Mouse (Mus musculus) embryonic facial prominence, embryonic 15.5 days (tissue): ENCODE measurements around the gene Mlh3. TPM values are rescaled to one million over a fixed set of nuclear protein-coding genes. Genes with fewer than 3 reads are reported as not detected.

Experiments used
- ATAC-seq: fragments of 200-750 bp; cut with Nextera tagmentation; 2 replicates; pipeline ENCODE4 v1.8.0; 2017; ENCODE audit warnings: low read depth, moderate TSS enrichment; ENCODE audit not compliant: insufficient number of reproducible peaks, low FRiP score, low TSS enrichment
- H3K27ac ChIP-seq: fragments of 300-500 bp; sonication (generic); replicated peaks from 2 replicates; pipeline ENCODE4 v1.5.1; 2015; ENCODE audit warnings: mild to moderate bottlenecking, inconsistent platforms
- H3K27me3 ChIP-seq: fragments of 300-500 bp; sonication (generic); 2 replicates; pipeline ENCODE4 v1.6.1; 2015; ENCODE audit warnings: inconsistent platforms
- H3K36me3 ChIP-seq: fragments of 300-500 bp; sonication (generic); 2 replicates; pipeline ENCODE4 v1.6.1; 2015; ENCODE audit warnings: mild to moderate bottlenecking, inconsistent platforms
- H3K4me1 ChIP-seq: fragments of 300-500 bp; sonication (generic); 2 replicates; pipeline ENCODE4 v1.6.1; 2015; ENCODE audit warnings: inconsistent platforms
- H3K4me2 ChIP-seq: fragments of 300-500 bp; sonication (generic); replicated peaks from 2 replicates; pipeline ENCODE4 v1.6.1; 2015; ENCODE audit warnings: mild to moderate bottlenecking, inconsistent platforms
- H3K4me3 ChIP-seq: fragments of 300-500 bp; sonication (generic); replicated peaks from 2 replicates; pipeline ENCODE4 v1.5.1; 2015; ENCODE audit warnings: mild to moderate bottlenecking, inconsistent platforms
- H3K9ac ChIP-seq: fragments of 300-500 bp; sonication (generic); 2 replicates; pipeline ENCODE4 v1.6.1; 2015; ENCODE audit warnings: inconsistent platforms
- H3K9me3 ChIP-seq: fragments of 300-500 bp; sonication (generic); replicated peaks from 2 replicates; pipeline ENCODE4 v1.6.1; 2016; ENCODE audit warnings: inconsistent platforms
- WGBS: fragments of 180-500 bp; shearing (Covaris S2); methylation state at CpG from one replicate; pipeline ENCODE4 v1.1.7; 2015; 5-methylcytosine and 5-hydroxymethylcytosine counted together
- polyA plus RNA-seq: library from polyadenylated mRNA; unstranded; fragments of >200 nt; fragmentation: Nextera tagmentation; extraction: Ambion mirVana; gene quantifications from 2 replicates; pipeline ENCODE4 v1.2.1, GENCODE M21; 2015

Mlh3 gene
- polyA plus RNA-seq, 1 experiment from 2014 or later = 8.4 TPM

GRCm38 (mm10) chr12:85280845-85281651, 10.6 kb upstream of the Mlh3 start:
- no peak overlapping the region for H3K9ac ChIP-seq
- H3K36me3 ChIP-seq = no peaks in the 10 kb centered on the region
- H3K4me1 ChIP-seq = peaks cover 6% of the 10 kb centered on the region
- ATAC-seq = no peak
- no peaks in the 10 kb centered on the region for H3K27me3 ChIP-seq
- 55% methylated on average over 12 of the region's 12 CpGs for WGBS
- no peak overlapping the region for H3K27ac ChIP-seq
- no peaks in the 10 kb centered on the region for H3K9me3 ChIP-seq
- H3K4me2 ChIP-seq = peak overlapping the region; percentile 74; the same call in 1 of the 2 replicates
- peak overlapping the region; percentile 62 for H3K4me3 ChIP-seq

DNA sequence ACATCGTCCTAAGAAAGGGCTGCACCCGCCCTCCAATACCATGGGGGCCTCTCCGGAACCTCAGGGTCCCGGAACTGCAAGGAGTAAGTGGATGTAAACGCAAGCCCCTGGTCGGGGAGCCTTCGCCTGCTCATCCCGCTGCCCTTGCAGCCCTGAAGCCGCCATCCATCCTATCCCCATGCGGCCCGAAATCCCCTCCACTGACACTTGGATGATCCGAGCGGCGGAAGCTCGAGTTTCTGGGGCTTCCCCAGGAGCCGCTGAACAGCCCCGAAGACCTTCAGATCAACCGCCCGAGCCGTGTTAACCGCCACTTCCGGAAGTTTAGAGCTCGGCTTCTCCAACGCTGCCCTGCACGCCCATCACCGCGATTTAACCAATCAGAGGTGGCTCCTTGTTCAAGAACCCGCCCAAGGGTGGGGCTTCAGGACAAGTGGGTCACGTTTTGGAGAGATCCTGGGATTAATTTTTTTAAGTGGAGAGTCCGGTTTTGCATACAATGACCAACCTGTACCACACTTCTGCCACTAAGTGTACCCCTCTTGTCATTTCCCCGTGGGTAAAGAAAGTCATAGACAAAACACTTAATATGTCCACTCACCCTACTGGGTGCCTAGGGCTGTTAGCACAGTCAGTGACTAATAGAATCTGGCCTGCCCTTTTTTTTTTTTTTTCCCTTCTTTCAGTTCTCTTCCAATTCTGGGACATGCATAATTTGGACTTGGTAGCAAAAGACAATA, 9.9 kb upstream of the Mlh3 start:
- H3K36me3 ChIP-seq = no peaks in the 10 kb centered on the region
- peak overlapping the region; percentile 76 for H3K27ac ChIP-seq
- ATAC-seq = peak; percentile 94
- H3K4me2 ChIP-seq = peak overlapping the region; percentile 74
- no peaks in the 10 kb centered on the region for H3K9me3 ChIP-seq
- peaks cover 6% of the 10 kb centered on the region for H3K4me1 ChIP-seq
- under 1% methylated on average over 31 of the region's 31 CpGs for WGBS
- peak overlapping the region; percentile 54 for H3K9ac ChIP-seq
- H3K4me3 ChIP-seq = peak overlapping the region; percentile 62
- no peaks in the 10 kb centered on the region for H3K27me3 ChIP-seq

DNA sequence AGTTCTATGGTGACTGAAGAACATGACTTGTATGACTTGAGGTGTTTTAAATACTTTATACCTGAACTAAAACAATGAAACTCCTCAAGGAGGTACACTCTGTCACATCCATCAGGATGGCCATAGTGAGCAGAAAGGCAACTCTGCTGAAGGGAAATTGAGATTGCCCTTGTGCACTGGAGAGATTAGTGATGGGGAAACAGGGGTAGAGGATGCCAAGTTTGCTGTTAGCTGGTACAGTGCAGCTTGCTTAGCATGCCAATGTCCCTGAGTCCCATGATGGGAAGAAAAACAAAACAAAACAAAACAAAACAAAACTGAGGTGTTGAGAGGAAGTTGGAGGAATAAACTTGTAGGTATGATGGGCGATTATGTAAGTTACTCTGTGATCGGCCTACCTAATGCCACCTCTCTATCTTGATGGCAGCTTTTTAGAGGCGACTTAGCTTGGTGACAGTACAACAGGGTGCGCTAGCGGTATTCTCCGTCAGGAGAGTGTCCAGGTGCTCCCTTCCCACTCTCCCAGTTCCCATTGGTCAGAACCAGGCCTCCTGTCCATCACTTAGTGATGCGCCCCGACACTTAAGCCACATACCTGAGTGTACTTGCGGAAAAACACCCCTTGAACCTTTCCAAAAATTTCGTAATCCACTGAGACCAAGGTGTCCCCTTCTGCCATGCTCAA, 9.1 kb upstream of the Mlh3 start:
- H3K27ac ChIP-seq = peak overlapping the region; percentile 76; the same call in 1 of the 2 replicates
- no peak for ATAC-seq
- no peaks in the 10 kb centered on the region for H3K27me3 ChIP-seq
- WGBS = 4% methylated on average over 10 of the region's 10 CpGs
- peak overlapping the region; percentile 62 for H3K4me3 ChIP-seq
- no peaks in the 10 kb centered on the region for H3K9me3 ChIP-seq
- peaks cover 6% of the 10 kb centered on the region for H3K4me1 ChIP-seq
- H3K9ac ChIP-seq = peak overlapping the region; percentile 54
- 0 out of 2 replicates have a peak, but pooled peaks cover 4% of the 10 kb centered on the region for H3K36me3 ChIP-seq
- H3K4me2 ChIP-seq = peak overlapping the region; percentile 74

DNA sequence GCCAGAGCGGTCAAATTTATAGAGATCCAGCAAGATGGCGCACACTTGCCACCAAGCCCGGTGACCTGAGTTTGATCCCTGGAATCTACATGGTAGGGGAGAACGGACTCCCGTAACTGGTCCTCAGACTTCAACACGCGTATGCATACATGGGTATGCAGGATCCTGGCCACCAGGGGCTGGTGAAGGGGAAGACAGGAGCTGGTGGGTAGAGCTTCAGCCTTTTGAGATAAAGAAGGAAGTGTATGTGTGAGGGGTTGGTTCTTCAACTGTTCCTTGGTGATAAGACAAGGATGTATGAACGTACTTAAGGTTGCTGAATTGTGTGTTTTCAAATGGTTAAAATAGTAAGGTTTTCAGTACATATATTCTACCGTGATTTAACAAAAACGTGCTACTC, 8.5 kb upstream of the Mlh3 start:
- 92% methylated on average over 10 of the region's 10 CpGs for WGBS

DNA sequence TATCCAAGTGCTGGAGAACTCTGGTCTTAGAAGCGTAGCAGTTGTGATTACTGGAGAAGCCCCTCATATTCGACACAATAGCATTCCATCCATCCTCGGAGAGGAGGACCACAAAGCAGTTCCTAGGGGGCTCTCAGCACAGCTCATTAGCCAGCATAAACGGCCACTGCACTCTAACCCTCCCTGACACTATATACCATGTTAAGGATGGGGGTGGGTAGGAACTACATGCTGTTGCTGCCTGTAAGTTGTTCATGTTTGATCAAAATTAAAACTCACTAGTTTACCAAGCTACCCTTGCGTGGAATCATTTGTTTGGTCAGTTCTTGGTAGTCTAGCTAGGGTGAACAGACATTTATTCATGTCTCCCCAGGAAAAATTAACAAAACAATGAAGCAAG, 5.9 kb upstream of the Mlh3 start:
- Histone ChIP-seq H3K9me3 (no peaks in the 10 kb centered on the region), H3K4me3 (no peak overlapping the region), H3K27me3 (no peaks in the 10 kb centered on the region), H3K4me2 (no peak overlapping the region), H3K9ac (no peak overlapping the region), H3K4me1 (peaks cover 15% of the 10 kb centered on the region), H3K36me3 (0 out of 2 replicates have a peak, but pooled peaks cover 4% of the 10 kb centered on the region), H3K27ac (no peak overlapping the region)
- WGBS = 74% methylated on average over 5 of the region's 5 CpGs
- ATAC-seq = no peak

More for the DNA sequence above, 8.5 kb upstream of the Mlh3 start:
- no peak overlapping the region for H3K4me3 ChIP-seq
- no peak for ATAC-seq
- no peak overlapping the region for H3K4me2 ChIP-seq
- no peak overlapping the region for H3K27ac ChIP-seq
- H3K36me3 ChIP-seq = 0 out of 2 replicates have a peak, but pooled peaks cover 4% of the 10 kb centered on the region
- no peaks in the 10 kb centered on the region for H3K27me3 ChIP-seq
- H3K4me1 ChIP-seq = peaks cover 6% of the 10 kb centered on the region
- H3K9me3 ChIP-seq = no peaks in the 10 kb centered on the region
- H3K9ac ChIP-seq = no peak overlapping the region

- H3K9ac ChIP-seq = no peak overlapping the region
- no peaks in the 10 kb centered on the region for H3K9me3 ChIP-seq
- H3K27me3 ChIP-seq = no peaks in the 10 kb centered on the region
- WGBS = 41% methylated on average over 10 of the region's 10 CpGs
- peak overlapping the region; percentile 31 for H3K27ac ChIP-seq
- peaks cover 33% of the 10 kb centered on the region for H3K4me1 ChIP-seq
- 0 out of 2 replicates have a peak, but pooled peaks have one; percentile 43 for ATAC-seq
- H3K4me3 ChIP-seq = no peak overlapping the region
- H3K36me3 ChIP-seq = 0 out of 2 replicates have a peak, but pooled peaks cover 4% of the 10 kb centered on the region
- no peak overlapping the region for H3K4me2 ChIP-seq
Observed at GRCm38 (mm10) chr12:85273508-85273907, 3.1 kb upstream of the Mlh3 start.

- Histone ChIP-seq H3K9ac (no peak overlapping the region), H3K4me2 (no peak overlapping the region), H3K36me3 (0 out of 2 replicates have a peak, but pooled peaks cover 4% of the 10 kb centered on the region), H3K27me3 (no peaks in the 10 kb centered on the region), H3K4me1 (peaks cover 33% of the 10 kb centered on the region), H3K27ac (no peak overlapping the region), H3K4me3 (no peak overlapping the region), H3K9me3 (no peaks in the 10 kb centered on the region)
- 60% methylated on average over 4 of the region's 4 CpGs for WGBS
- ATAC-seq = no peak
Observed at GRCm38 (mm10) chr12:85271843-85272206, 1.4 kb upstream of the Mlh3 start.

DNA sequence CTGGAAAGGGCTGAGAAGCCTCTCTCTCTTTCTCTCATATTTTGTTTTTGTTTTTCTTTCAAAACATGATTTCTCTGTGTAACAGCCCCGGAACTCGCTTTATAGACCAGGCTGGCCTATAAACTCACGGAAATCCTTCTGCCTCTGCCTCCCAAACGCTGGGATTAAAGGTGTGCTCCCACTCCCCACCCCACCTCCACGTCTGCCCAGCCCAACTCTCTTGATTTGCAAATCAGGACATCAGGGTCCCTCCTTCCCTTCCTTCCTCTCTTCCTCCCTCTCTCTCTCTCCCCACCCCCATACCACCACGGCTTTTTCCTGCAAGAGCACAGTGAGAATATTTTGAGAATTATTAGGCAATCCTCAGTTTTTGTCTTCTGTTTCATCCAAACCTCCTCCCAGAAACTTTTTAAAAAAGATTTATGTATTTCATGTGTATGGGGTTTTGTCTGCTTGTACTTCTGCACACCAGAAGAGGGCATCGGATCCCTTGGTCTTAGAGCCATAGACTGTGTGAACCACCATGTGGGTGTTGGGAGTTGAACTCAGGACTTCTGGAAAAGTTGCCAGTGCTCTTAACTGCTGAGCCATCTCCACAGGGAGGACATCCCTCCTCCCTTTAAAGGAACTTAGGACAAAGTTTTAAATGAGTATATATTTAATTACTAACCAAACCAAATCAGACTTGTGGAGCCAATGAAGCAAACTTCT, 888 bp upstream of the Mlh3 start:
- Histone ChIP-seq H3K9me3 (no peaks in the 10 kb centered on the region), H3K4me3 (no peak overlapping the region), H3K36me3 (0 out of 2 replicates have a peak, but pooled peaks cover 4% of the 10 kb centered on the region), H3K4me2 (no peak overlapping the region), H3K27ac (no peak overlapping the region), H3K9ac (no peak overlapping the region), H3K27me3 (no peaks in the 10 kb centered on the region), H3K4me1 (peaks cover 33% of the 10 kb centered on the region)
- ATAC-seq = no peak
- 77% methylated on average over 7 of the region's 7 CpGs for WGBS

DNA sequence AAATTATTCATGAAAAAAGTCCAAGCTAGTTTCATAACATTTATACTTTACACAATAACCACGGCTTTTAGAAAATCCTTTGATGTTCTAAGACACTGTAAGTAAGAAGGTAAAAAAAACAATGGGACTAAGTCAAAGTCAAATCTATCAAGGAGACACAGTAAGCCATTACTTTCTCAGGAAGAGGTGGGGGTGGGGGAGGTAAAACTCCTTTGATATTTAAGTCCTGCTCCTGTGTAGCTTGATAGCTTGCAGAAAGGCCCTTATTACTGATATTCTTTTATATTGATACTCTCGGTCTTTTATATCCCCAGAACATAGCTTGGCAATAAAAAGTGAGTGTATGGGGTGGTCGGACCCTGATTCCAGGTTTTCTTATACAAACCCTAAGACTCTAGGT, 578 bp downstream of the Mlh3 start:
- no peak for ATAC-seq
- Histone ChIP-seq H3K27me3 (no peaks in the 10 kb centered on the region), H3K9me3 (no peaks in the 10 kb centered on the region), H3K27ac (peak overlapping the region; percentile 87; the same call in 1 of the 2 replicates), H3K36me3 (0 out of 2 replicates have a peak, but pooled peaks cover 3% of the 10 kb centered on the region), H3K9ac (no peak overlapping the region), H3K4me1 (peaks cover 38% of the 10 kb centered on the region), H3K4me3 (peak overlapping the region; percentile 62), H3K4me2 (peak overlapping the region; percentile 54)
- 21% methylated on average over 3 of the region's 3 CpGs for WGBS

- H3K27ac ChIP-seq = no peak overlapping the region
- H3K36me3 ChIP-seq = no peaks in the 10 kb centered on the region
- WGBS = 87% methylated on average over 3 of the region's 3 CpGs
- no peak for ATAC-seq
- peaks cover 36% of the 10 kb centered on the region for H3K4me1 ChIP-seq
- no peak overlapping the region for H3K4me2 ChIP-seq
- no peaks in the 10 kb centered on the region for H3K9me3 ChIP-seq
- H3K4me3 ChIP-seq = no peak overlapping the region
- no peaks in the 10 kb centered on the region for H3K27me3 ChIP-seq
- no peak overlapping the region for H3K9ac ChIP-seq
Observed at GRCm38 (mm10) chr12:85266248-85266647, 4.2 kb downstream of the Mlh3 start.
